Mouse (Mus musculus) heart, postnatal 10 days (tissue): ENCODE data around the gene Sys1. TPM values are rescaled to one million over a fixed set of nuclear protein-coding genes. Genes with fewer than 3 reads are reported as not detected.

ENCODE experiments used
- DNase-seq, 2 experiments: peaks; one replicate each; pipeline ENCODE4 v3.0.0; 2021
- intact Hi-C: fragments of 180-260 bp; cut with DNase I; formaldehyde crosslinking; loops from one replicate; pipeline ENCODE4 v1.15.1; 2025
- total RNA-seq, 2 experiments: library from RNA; stranded (reverse); gene quantifications; 2 replicates each; pipeline ENCODE4 v1.2.3; 2021

The Sys1 gene
- 10 to 100 TPM; 21.3 to 25.1 TPM for total RNA-seq

- peak in 1 of 2 experiments; percentile 44 for DNase-seq
- intact Hi-C loops = loop anchor here (2.0 kb wide), 1 partner anchor 40 kb away; no protein-coding TSS in a partner anchor
These were observed at the start of gene Sys1 for GRCm38 (mm10) chr2:164456864-164457300. TSS of gene Sys1 (plus strand) at chr2:164456964.

GRCm38 (mm10) chr2:164407708-164408107 lies 49.1 kb upstream of the Sys1 start:
- intact Hi-C loops = loop anchor here (1.0 to 2.0 kb wide), 2 partner anchors 273 to 303 kb away; no protein-coding TSS in a partner anchor
- peak; percentile 66 to 78 for DNase-seq

GRCm38 (mm10) chr2:164414167-164414566 lies 42.6 kb upstream of the Sys1 start:
- intact Hi-C loops = no loop called here
- no peak for DNase-seq

GRCm38 (mm10) chr2:164414581-164414980 lies 42.2 kb upstream of the Sys1 start:
- intact Hi-C loops = no loop called here
- DNase-seq = no peak

DNA sequence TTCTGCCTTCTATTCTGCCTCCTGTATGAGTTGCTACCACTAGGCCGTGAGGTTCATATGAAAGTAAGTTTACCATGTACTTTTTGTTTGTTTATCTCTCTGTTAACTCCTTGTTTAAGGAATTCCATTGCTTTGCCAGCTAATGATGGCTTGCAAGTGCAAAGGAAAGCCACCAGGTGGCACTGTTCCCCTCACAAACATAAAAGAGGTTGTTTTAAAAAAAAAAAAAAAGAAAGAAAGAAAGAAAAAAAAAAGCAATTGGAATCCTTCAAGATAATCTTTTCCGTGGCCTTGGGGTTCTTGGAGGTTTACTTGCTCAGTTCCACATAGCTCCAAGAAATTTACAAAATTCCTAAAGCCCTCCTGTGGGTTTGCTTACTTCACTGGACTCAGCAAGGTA lies 39.6 kb upstream of the Sys1 start:
- DNase-seq = peak in 1 of 2 experiments; percentile 62
- intact Hi-C loops = loop anchor here (1.0 to 2.0 kb wide), 4 partner anchors 40 to 145 kb away; partner anchors contain the start of genes Sys1 and Wfdc2

DNA sequence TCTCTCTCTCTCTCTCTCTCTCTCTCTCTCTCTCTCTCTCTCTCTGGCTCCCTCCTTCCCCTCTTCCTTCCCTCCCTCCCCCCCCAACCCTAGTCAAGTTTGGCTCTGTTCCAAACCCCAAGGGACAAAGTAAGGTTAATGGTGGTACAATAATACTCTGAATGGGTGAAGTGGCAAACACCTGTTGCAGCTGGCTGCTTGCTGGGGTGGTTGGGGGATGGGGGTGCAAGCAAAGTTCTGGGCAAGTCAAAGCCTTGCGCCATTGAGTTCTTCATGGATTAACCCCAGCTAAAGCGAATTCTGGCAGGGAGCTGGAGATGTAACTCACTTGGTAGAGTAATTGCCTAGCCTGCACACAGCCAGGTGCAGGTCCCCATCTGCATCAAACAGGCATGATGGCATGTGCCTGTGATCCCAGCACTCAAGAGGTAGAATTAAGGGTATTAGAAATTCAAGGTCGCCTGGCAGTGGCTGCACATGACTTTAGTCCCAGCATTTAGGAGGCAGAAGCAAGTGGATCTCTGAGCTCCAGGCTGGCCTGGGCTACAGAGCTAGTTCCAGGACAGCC lies 38.4 kb upstream of the Sys1 start:
- intact Hi-C loops = no loop called here
- no peak for DNase-seq

DNA sequence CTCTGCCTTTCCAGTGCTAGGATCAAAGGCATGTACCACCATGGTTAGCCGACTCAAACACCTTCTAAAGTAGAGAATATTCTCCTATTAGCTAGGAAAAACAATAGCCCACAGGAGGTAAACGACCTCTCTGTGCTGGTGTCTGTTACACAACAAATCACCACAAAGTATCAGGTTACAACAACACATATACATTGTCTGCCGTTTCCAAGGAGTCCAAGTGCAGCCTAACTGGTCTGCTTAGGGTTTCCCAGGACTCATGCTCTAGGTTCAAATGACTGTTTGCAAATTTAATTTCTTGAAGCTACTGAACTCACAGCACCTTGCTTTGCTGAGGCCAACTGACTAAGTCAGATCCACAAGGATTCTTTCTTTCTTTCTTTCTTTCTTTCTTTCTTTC lies 37.3 kb upstream of the Sys1 start:
- intact Hi-C loops = no loop called here
- no peak for DNase-seq

DNA sequence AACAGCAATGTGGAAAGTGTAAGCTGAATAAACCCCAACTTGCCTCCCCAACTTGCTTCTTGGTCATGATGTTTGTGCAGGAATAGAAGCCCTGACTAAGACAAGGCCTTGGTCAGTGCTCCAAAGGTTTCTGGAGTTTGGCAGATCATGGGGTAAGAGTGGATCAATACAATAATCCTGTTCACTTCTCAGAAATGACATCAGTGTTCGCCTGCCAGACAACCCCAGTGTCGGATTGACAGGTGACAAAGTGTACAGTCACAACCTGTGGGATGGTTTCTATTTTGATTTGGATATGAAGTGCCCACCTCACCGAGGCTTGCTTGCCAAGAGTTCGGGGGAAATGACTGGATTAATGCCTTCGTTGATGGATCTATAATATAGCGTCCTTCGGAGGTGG lies 35.5 kb upstream of the Sys1 start:
- no peak for DNase-seq
- intact Hi-C loops = no loop called here

GRCm38 (mm10) chr2:164421979-164422378 lies 34.8 kb upstream of the Sys1 start:
- no peak for DNase-seq
- intact Hi-C loops = no loop called here

DNA sequence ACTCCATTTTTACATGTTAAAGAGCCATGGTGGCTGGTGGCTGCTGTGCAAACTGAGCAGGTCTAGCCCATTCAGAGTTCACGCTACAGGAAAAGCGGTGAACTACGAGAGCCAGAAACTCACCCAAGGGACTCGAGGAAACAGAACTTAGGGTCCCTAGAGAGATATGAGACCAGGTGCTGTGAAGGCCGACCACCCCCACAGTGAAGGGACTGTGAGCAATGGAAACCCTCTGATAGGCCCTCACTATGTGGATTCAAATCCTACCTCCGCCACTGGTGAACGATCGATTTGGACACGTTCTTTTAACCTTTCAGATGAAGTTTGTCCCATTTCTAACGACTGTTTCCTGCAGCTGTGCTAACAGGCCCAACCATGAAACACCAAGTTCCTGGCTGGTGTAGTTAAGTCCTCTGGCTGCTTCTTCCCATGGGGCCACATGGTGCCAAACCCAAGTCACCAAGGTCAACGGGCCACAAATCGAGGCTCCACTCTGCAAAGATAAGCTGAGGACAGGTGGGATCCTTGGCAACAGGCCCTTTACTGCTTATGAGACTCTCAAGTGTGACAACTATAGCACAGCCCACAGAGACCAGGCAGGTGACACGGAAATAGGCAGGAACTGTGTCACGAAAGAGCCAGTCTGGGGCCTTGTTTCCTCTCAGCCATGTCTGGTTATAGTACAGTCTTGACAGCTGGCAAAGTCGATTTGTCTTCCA lies 33.9 kb upstream of the Sys1 start:
- intact Hi-C loops = no loop called here
- DNase-seq = no peak

DNA sequence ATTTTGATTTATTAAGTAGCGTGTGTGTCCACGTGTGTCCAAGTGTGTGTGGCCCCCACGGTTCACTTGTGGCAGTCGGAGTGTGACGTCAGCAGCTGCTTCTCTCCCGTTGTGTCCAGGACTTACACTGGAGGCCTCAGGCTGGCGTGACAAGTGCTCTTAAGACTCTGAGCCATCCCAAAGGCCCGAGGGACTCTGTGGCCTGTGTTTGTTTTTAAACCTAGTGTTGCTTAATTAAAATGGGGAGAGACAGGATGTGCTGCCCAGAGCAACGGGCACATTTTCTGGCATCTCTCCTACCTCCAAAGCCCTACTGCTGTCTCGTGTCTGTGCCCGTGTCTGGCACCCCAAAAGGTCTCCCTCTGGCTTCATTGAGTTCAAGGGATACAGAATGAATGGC lies 33.3 kb upstream of the Sys1 start:
- no peak for DNase-seq
- intact Hi-C loops = no loop called here

- DNase-seq = no peak
- intact Hi-C loops = no loop called here
These were observed 32.4 kb upstream of the Sys1 start for GRCm38 (mm10) chr2:164424406-164424805.

DNA sequence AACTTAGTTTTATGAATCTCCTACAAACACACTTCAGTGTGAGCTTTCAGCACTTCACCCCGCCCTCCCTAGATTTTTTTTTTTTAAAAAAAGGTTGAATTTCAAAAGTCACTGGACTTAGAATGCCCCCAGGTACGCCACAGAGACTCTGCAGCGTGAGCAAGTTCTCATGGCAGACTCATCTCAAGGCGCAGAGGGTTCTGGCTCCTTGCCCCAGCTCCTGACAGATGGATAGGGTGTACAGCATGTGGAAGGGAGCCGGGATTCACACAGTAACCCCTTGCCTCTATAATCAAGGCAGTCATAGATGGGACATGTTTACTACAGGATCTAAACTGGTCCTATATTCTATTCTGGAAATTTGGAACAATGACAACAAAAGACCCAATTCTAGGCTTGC lies 31.4 kb upstream of the Sys1 start:
- DNase-seq = no peak
- intact Hi-C loops = no loop called here

- DNase-seq = no peak
- intact Hi-C loops = no loop called here
These were observed 30.6 kb upstream of the Sys1 start for GRCm38 (mm10) chr2:164426121-164426520.

DNA sequence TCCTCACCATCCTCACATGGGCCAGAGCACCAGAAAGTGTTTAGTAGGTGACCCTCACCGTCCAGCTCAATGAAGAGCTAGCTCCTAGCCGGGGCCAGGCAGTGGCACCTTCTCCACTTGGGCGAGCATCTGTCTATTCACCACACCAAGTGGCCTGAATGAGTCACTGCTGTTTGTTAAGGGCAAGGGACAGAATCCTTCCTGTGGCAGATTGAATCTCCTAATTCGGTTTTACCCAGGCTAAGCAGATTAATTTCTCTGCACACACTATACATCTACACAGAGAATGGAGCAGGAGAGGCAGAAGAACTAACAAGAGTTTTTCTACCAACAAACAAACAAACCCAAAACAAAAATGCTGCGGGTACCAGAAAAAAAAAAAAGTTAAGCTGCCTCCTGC lies 29.8 kb upstream of the Sys1 start:
- DNase-seq = no peak
- intact Hi-C loops = no loop called here

DNA sequence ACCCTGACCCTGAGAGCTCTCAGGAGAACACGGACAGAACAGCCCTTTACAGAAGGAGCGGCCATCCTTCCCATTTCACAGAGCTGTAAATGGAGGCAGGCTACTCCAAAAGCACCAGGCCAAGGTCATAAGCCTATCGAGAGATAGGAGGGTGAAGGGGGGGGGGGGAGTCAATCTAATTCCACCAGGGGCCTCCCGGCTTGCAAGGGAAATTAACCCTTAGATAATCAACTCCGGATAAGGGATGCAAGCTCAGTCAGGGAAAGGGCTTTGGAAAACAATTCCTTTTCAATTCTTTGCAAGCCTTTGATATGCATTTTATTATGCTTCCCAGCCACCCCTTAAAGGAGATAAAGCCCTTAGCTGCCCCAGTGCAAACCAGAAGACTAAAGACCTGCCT lies 28.3 kb upstream of the Sys1 start:
- intact Hi-C loops = no loop called here
- no peak for DNase-seq

GRCm38 (mm10) chr2:164429881-164430615 lies 26.7 kb upstream of the Sys1 start:
- intact Hi-C loops = no loop called here
- no peak for DNase-seq

- DNase-seq = no peak
- intact Hi-C loops = no loop called here
These were observed 26.1 kb upstream of the Sys1 start for GRCm38 (mm10) chr2:164430697-164431096.

DNA sequence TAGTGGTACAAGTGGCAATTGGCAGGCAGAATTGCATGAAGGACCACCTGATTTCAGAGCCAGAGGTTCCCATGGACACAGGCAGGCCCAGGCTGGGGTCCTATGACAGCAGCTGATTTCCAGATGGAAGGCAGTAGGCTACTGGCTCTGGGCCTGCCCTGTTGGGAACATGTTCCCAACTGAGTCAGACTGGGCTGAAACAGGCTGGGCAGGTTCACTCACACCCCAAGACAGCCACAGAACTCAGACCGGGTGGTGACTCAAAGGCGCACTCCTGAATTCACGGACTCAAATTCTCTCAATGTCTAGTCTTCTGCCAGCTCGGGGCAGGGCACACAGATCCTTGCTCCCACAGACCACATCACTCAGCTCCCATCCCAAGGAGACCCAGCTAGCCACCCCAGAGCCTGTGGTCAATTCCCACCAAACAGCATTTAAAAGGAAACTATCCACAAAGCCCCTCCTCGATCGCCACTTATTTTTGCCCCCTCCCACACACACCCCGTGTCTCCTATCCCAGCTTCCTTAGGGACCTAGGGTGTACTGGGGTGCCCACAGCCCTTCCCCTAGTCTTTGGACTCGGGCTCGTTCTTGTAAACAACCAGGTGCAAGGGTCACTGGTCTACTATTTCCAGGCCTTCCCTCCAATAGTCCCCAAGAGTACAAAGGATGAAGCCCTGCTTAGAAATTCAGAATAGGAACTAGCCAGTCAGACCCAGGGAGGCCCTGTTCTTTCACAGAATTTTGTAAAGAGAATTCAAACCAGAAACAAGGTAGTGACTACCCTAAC lies 24.9 kb upstream of the Sys1 start:
- no peak for DNase-seq
- intact Hi-C loops = no loop called here

DNA sequence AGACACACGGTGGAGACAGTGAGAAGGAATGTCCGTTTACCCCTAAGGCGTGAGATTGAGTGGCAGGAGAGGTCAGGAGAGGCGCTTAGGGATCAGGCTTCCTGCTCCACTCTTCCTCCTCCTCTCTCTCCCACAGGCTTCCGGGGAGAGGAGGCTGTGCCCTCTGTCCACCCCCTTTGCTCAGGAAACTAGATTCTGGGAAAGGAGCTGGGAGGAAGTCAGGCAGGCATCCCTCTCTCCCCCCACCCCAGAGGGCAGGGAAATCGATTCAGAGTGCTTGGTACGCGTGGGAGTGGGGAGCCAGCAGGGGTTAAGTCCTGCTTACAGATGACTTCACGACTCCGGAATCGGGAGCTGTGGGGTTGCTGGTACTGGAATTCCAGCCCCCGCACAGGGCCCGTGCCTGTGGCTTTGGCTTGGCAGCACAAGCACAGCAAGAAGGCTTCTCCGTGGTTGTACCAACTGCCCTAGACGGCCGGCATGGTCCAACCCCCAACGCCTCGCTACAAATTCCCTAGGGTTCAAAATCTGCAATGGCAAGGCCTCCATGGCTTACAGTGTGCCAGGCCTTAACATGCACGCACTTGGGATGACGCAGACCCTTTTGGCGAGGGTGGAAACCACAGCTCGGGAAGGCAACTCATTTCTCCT lies 24.1 kb upstream of the Sys1 start:
- intact Hi-C loops = no loop called here
- DNase-seq = peak; percentile 42 to 50
